Mouse (Mus musculus): ENCODE results near the gene Dld. TPM values are rescaled to one million over a fixed set of nuclear protein-coding genes. Genes with fewer than 3 reads are reported as not detected.

Gene Dld
- total RNA-seq, 2 experiments from 2014 or later, result 83.7 to 165 TPM

DNA sequence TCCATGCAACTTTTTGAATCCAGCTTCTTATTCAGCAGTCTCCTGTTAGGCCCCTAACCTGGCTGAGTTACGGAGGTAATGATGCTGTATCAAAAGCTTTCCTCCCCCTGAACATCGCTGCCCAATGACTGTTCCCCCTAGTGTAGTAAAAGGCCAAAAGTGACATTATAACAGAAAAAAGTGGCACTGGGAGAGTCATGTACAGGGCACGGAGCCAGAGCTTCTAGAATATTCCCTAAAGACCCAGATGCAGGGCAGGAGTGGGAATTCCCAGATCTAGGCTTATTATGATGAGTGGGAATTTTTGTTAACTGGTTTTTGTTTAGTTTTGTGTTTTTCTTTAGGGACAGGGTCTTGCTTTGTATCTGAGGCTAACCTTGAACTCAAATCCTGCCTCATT, 52.1 kb downstream of the Dld start:
- no peak for ATAC-seq (replicated peaks; ENCODE audit: low FRiP score, low TSS enrichment, poor library complexity, severe bottlenecking)

DNA sequence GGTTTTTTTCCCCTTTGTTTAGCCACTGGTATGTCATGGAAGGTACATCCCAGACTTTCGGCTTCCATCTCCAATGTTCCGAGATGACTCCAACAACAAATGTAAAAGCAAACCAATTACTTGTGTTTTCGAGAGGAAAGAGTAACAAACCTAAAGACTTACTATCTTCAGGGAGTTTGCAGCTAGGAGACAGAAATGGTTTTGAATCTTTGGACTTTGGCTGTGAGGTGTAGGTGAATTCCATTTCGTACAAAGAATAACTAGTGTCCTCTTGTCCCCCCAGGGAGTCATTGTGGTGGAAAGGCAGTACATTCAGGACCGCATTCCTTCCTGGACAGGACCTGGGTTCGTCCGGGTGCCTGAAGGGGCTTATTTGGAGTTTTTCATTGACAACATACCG, 52.7 kb downstream of the Dld start:
- no peak for ATAC-seq (replicated peaks; ENCODE audit: low FRiP score, low TSS enrichment, poor library complexity, severe bottlenecking)

DNA sequence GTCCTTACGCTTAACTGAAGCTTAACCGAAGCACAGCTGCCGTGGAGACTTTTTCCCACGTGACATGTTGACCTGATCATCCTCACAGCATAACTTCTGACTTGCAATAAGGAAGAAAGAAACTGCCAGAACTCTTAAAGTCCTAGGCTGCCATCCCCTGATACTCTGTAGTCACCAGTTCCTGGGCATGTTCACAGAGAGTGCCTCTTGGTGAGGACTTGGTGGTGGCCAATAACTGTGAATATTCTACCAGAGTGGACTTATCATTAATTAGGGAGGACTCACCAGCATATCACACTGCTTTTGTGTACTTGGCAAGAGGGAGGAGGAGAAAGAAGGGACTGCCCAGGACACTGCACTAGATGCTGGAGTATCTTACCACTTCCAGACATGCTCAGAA, 53.1 kb downstream of the Dld start:
- ATAC-seq (replicated peaks; ENCODE audit: low FRiP score, low TSS enrichment, poor library complexity, severe bottlenecking), result no peak

DNA sequence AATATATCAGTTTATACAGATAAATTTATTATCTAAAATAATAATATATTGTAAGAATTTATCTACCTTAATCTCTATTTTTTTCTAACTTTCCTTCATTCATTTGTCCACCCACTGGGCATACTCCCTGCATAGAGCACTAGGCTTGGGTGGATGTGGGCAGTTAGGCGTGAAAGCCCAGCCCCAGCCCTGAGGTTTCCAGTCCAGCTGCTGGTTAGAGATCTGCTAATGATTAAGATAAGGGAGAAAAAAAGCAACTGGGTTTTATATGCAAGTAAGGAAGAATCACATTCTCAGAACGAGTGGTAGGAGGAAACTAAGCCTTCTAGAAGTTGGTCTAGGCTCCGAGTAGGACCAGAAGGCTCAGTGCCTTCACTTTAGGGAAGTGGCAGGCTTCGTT, 55.2 kb downstream of the Dld start:
- ATAC-seq (replicated peaks; ENCODE audit: low FRiP score, low TSS enrichment, poor library complexity, severe bottlenecking), result no peak

DNA sequence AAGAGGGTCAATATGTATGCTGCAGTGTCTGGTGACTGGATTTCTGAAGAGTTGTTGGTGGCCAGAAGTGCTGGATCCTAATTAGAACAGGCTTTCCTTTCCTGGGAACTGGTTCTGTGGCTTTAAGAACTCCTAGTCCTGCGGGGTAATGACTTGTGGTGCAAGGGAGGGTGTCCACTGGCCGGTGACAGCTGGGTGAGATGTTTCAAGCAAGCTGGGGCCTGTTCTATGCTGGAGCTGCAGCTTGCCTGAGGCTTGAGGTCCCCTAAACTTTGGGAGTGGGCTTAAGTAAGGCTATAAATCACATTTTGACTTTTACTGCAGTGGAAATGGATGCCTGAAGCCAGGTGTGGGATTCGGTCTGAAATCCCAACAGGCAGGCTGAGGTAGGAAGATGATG, 55.7 kb downstream of the Dld start:
- ATAC-seq (replicated peaks; ENCODE audit: low FRiP score, low TSS enrichment, poor library complexity, severe bottlenecking), result no peak

DNA sequence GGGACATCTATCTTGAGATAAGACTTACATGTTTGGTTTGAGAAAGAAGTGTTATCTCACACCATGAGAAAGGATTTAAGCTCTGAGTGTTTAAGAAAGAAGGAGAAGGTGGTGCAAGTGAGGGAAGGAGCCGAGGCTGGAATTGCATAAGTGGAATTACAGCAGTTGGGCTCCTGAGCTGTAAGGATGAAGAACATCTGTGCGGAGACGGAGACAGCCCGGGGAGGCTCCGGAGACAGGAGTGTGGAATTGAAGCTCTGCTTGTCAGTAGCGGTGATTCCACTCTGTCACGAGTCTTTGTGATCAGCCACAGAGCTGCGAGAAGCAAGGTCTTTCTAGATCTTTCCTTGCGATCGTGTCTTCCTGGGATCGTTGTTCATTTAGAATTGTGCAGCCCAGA, 56.3 kb downstream of the Dld start:
- no peak for ATAC-seq (replicated peaks; ENCODE audit: low FRiP score, low TSS enrichment, poor library complexity, severe bottlenecking)

DNA sequence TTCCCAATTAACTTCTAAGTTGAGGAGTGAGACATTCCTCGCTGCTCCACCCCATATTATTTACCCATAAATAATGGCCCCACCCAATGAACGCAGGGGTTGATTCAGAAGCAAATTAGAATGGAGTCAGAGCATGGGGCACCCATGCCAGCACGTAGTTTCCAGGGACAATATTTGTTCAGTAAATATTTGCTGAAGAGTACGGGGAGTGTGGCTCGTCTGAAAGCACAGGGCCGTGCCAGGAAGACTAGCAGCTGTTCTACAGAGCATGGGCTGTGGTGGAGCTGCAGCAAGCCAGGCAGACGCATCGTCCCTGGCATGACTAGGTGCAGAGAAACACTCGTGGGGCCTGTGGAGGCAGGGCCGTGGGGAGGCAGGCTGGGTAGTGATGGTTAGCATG, 56.7 kb downstream of the Dld start:
- ATAC-seq (replicated peaks; ENCODE audit: low FRiP score, low TSS enrichment, poor library complexity, severe bottlenecking), result no peak

DNA sequence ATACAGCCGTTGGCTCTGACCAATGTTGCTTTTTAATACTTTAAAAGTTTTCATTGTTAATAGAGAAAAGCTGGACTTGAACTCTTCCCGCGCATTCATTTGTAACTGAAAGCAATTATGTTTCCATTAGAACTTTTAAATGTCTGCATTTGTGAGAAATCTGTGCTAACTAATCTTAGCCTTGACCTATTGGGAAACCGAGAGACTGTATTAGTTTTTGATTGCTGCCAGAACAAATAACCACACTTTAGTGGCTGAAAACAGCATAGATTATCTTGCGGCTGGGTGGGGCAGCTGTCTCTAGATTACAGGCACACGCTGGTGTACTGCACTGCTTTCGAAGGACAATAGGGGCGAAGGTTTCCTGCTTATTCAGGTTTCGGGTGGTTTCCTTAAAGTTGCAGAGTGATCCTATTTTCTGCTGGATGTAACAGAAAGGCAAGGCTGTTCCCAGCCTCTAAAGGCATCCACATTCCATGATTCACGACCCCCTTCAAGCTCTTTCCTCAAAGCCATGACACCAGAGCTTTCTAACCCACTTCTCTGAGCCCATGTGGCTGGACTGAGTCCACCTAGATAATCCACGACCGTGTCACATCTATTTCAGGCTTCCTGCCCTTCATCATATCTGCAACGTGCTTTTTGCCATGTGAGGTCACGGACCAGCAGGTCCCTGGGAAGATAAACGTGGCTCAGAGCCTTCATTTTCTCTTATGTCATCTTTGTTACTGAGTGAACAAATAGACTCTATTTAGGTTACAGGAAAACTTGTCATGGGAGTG, 57.7 kb downstream of the Dld start:
- ATAC-seq (replicated peaks; ENCODE audit: low FRiP score, low TSS enrichment, poor library complexity, severe bottlenecking), result no peak

DNA sequence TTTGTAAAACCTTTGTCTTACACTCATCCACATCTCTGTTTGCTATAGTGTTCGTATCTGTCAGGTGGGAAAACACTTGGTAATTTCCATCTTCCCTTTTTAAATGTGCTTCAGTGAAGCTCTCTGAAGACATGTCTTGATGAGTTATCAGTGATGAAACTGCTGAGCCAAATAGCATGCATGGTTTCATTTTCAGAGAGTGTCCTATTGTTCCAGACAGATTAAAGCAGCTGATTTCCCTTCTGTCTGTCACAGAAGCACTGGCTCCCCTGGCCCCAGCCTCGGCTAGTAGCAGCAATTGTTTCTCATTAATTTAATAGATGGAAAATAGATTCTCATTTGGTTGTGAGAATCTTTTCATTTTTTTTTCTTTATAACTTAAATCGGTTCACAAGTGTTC, 60.3 kb downstream of the Dld start:
- no peak for ATAC-seq (replicated peaks; ENCODE audit: low FRiP score, low TSS enrichment, poor library complexity, severe bottlenecking)

DNA sequence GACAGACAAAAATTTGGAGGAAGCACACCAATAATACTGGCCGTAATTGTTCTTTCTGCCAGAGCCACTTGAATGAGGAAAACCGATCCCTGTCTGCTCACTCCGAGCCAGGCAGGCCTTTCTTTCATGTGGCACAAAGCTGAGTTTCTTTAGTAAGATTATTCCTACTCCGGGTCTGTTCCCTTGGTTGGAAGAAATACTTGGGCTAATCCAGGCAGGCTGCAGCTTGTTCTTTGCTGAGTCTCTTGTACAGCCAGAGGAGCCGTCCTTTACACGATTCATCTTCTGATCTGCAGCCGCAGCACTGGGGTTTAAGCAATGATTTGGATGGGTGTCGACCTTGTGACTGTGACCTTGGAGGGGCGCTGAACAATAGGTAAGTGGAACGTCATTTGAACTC, 62.2 kb downstream of the Dld start:
- no peak for ATAC-seq (replicated peaks; ENCODE audit: low FRiP score, low TSS enrichment, poor library complexity, severe bottlenecking)

DNA sequence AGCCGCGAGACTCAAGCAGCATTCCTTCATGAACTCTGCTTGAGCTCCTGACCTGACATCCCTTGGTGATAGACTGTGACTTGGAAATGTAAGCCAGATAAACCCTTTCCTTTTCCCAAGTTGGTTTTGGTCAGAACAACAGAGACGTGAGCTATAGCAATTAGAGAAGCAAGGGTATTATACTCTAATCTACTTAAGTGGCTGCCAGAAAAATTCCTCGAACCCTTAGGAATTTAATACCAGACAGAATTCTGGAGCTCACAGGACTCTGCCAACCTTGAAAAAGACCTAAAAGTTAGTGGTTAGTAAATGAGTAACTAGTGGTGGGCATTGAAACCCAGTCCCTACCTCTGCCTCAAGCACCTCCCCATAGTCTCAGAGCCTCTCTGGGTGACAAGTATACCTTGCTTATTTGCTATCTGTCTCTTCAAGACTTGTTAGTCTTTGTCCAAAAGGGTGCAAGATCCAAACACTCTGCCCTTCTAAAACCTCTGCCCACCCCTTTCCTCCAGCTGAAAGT, 67.6 kb downstream of the Dld start:
- ATAC-seq (replicated peaks; ENCODE audit: low FRiP score, low TSS enrichment, poor library complexity, severe bottlenecking), result no peak

DNA sequence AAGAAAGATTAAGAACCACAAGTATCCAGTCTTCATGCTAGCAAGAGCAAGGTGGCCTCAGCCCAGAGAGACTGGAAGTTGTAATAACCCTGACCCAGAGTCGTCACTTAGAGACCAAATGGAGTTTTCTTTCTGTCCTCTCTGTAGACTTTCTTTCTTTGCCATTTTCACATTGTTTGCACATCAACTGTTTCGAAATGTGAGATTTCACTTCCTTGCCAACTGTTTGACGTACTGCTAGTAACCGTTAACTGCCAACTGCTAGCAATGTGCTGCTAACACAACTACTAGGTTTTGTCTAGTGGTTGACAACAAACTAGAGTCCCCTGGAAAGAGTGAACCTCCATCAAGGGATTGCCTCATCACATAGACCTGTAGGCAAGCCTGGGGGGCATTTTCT, 68.1 kb downstream of the Dld start:
- ATAC-seq (replicated peaks; ENCODE audit: low FRiP score, low TSS enrichment, poor library complexity, severe bottlenecking), result no peak

DNA sequence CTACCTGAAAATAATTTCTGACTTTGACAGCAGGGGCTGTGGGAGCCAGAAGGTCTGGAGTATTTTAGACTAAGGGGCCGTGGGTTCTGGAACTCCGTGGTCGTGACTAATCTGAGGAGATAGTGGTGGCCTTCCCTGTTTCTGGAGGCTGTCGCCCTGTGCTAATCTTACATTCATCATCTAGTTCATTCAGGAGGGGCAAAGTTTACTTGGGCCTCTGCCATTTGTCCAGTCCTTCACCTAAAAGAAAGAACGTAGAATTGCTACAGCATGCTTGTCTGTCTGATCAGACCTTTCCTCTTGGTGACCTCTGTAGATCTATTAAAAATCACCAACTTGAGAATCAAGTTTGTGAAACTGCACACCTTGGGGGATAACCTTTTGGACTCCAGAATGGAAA, 69.0 kb downstream of the Dld start:
- no peak for ATAC-seq (replicated peaks; ENCODE audit: low FRiP score, low TSS enrichment, poor library complexity, severe bottlenecking)

Other genes starting within 250 kb of the Dld start
- not detected in 2 replicates for gene Gm6993, start 110.7 kb downstream of the Dld start, total RNA-seq (2014; fragmentation: Nextera tagmentation)
- gene Gm6993, start 110.7 kb downstream of the Dld start, total RNA-seq (2017), result not detected in 2 replicates
- gene Lamb1, start 86.2 kb downstream of the Dld start, total RNA-seq (2014; fragmentation: Nextera tagmentation), result not detected in 2 replicates
- not detected in 2 replicates for gene Lamb1, start 86.2 kb downstream of the Dld start, total RNA-seq (2017)
- gene Slc26a3, start 39.4 kb upstream of the Dld start, total RNA-seq (2014; fragmentation: Nextera tagmentation), result not detected in 2 replicates
- gene Slc26a3, start 39.4 kb upstream of the Dld start, total RNA-seq (2017), result not detected in 2 replicates
- gene Cbll1, start 148.2 kb upstream of the Dld start, total RNA-seq (2014; fragmentation: Nextera tagmentation), result 27.1 and 53.1 TPM in 2 replicates
- 6.8 and 8.8 TPM in 2 replicates for gene Cbll1, start 148.2 kb upstream of the Dld start, total RNA-seq (2017)
- not detected in 2 replicates for gene Slc26a4, start 208.5 kb upstream of the Dld start, total RNA-seq (2014; fragmentation: Nextera tagmentation)
- gene Slc26a4, start 208.5 kb upstream of the Dld start, total RNA-seq (2017), result not detected in 2 replicates

Data from megakaryocyte-erythroid progenitor cell, adult 5-6 weeks (primary cell).